Mouse (Mus musculus): ENCODE results near the gene Stab2.

Gene Stab2

GRCm38 (mm10) chr10:86976001-86976726 lies 31.7 kb downstream of the Stab2 start:
- DNase-seq, result peak; percentile 42

GRCm38 (mm10) chr10:86973276-86973675 lies 34.5 kb downstream of the Stab2 start:
- DNase-seq, result no peak

- no peak for DNase-seq
Measured at GRCm38 (mm10) chr10:86972503-86972826, 35.4 kb downstream of the Stab2 start.

- peak; percentile 42 for DNase-seq
Measured at GRCm38 (mm10) chr10:86971680-86972502, 35.9 kb downstream of the Stab2 start.

GRCm38 (mm10) chr10:86969346-86969745 lies 38.5 kb downstream of the Stab2 start:
- DNase-seq, result no peak

- DNase-seq, result no peak
Measured at GRCm38 (mm10) chr10:86961542-86962466, 46.0 kb downstream of the Stab2 start.

- no peak for DNase-seq
Measured at GRCm38 (mm10) chr10:86955299-86955698, 52.5 kb downstream of the Stab2 start.

GRCm38 (mm10) chr10:86952696-86953095 lies 55.1 kb downstream of the Stab2 start:
- DNase-seq, result no peak

- DNase-seq, result no peak
Measured at GRCm38 (mm10) chr10:86950806-86951205, 57.0 kb downstream of the Stab2 start.

- no peak for DNase-seq
Measured at GRCm38 (mm10) chr10:86949886-86950285, 57.9 kb downstream of the Stab2 start.

GRCm38 (mm10) chr10:86947541-86947940 lies 60.3 kb downstream of the Stab2 start:
- DNase-seq, result peak; percentile 3

- no peak for DNase-seq
Measured at GRCm38 (mm10) chr10:86940591-86940990, 67.2 kb downstream of the Stab2 start.

- no peak for DNase-seq
Measured at GRCm38 (mm10) chr10:86934376-86934775, 73.4 kb downstream of the Stab2 start.

- no peak for DNase-seq
Measured at GRCm38 (mm10) chr10:86933906-86934305, 73.9 kb downstream of the Stab2 start.

GRCm38 (mm10) chr10:86933180-86933695 lies 74.6 kb downstream of the Stab2 start:
- peak; percentile 3 for DNase-seq

- DNase-seq, result no peak
Measured at GRCm38 (mm10) chr10:86923602-86924001, 84.2 kb downstream of the Stab2 start.

- DNase-seq, result no peak
Measured at GRCm38 (mm10) chr10:86915595-86915994, 92.2 kb downstream of the Stab2 start.

GRCm38 (mm10) chr10:86908562-86908961 lies 99.3 kb downstream of the Stab2 start:
- no peak for DNase-seq

GRCm38 (mm10) chr10:86907043-86907442 lies 100.8 kb downstream of the Stab2 start:
- DNase-seq, result no peak

GRCm38 (mm10) chr10:86895531-86895930 lies 112.3 kb downstream of the Stab2 start:
- no peak for DNase-seq

GRCm38 (mm10) chr10:86891066-86891465 lies 116.8 kb downstream of the Stab2 start:
- DNase-seq, result no peak

- DNase-seq, result no peak
Measured at GRCm38 (mm10) chr10:86890166-86890930, 117.5 kb downstream of the Stab2 start.

All from kidney, adult 18-20 months (tissue).